Mouse (Mus musculus) ES-Bruce4 (cell line): ENCODE results near the gene Chid1. TPM values are rescaled to one million over a fixed set of nuclear protein-coding genes. Genes with fewer than 3 reads are reported as not detected.

Source experiments
- H3K27ac ChIP-seq: 2 replicates; pipeline ENCODE4 v1.5.1; 2012; ENCODE audit warnings: low read length, inconsistent platforms; ENCODE audit not compliant: insufficient read depth
- H3K27me3 ChIP-seq: 2 replicates; pipeline ENCODE4 v1.6.1; 2012; ENCODE audit warnings: mild to moderate bottlenecking, low read length, inconsistent platforms; ENCODE audit not compliant: control insufficient read depth, poor library complexity, insufficient read depth, severe bottlenecking
- H3K36me3 ChIP-seq: 2 replicates; pipeline ENCODE4 v1.6.1; 2012; ENCODE audit warnings: inconsistent platforms, mild to moderate bottlenecking, low read length, moderate library complexity; ENCODE audit not compliant: control insufficient read depth, poor library complexity, insufficient read depth, severe bottlenecking
- H3K4me1 ChIP-seq: one replicate; pipeline ENCODE4 v1.8.1; 2011; ENCODE audit warnings: low read length; ENCODE audit not compliant: control insufficient read depth, insufficient read depth
- H3K4me3 ChIP-seq: 2 replicates; pipeline ENCODE4 v1.5.1; 2011; ENCODE audit warnings: low read depth, mild to moderate bottlenecking, low read length
- H3K9ac ChIP-seq: 2 replicates; pipeline ENCODE4 v1.6.1; 2012; ENCODE audit warnings: low read depth, mild to moderate bottlenecking, inconsistent platforms; ENCODE audit not compliant: poor library complexity, severe bottlenecking
- H3K9me3 ChIP-seq: replicated peaks from 2 replicates; pipeline ENCODE4 v1.6.1; 2012; ENCODE audit warnings: mild to moderate bottlenecking, low read length, inconsistent platforms; ENCODE audit not compliant: control insufficient read depth, poor library complexity, insufficient read depth, severe bottlenecking
- CTCF ChIP-seq: IDR thresholded peaks from one replicate; pipeline ENCODE4 v1.8.1; 2011; ENCODE audit warnings: low read depth, low read length
- EP300 ChIP-seq: IDR thresholded peaks from 2 replicates; pipeline ENCODE4 v1.6.1; 2011; ENCODE audit warnings: low read depth, low read length; ENCODE audit not compliant: insufficient read depth
- POLR2A ChIP-seq: IDR thresholded peaks from one replicate; pipeline ENCODE4 v1.8.1; 2011; ENCODE audit warnings: low read length; ENCODE audit not compliant: insufficient read depth
- polyA plus RNA-seq: library from polyadenylated mRNA; stranded (reverse); fragments of >200 nt; gene quantifications from 2 replicates; pipeline ENCODE4 v1.2.4, GENCODE M21; 2011; ENCODE audit warnings: low read depth; ENCODE audit not compliant: missing spikeins, insufficient read depth, insufficient read length

Gene Chid1
- polyA plus RNA-seq, 1 experiment = 16.7 TPM

GRCm38 (mm10) chr7:141443828-141444237, 95.8 kb downstream of the Chid1 start, which contains the start of gene Pidd1:
TSS of gene Pidd1 (minus strand) at chr7:141444025.
- H3K4me1 ChIP-seq = no peaks in the 10 kb centered on the region
- H3K9me3 ChIP-seq = no peaks in the 10 kb centered on the region
- peak within 1 kb of the TSS; percentile 90 for H3K9ac ChIP-seq
- H3K36me3 ChIP-seq = peaks cover 37% of the 10 kb centered on the region
- TF ChIP-seq EP300 = no peak
- TF ChIP-seq CTCF = no peak
- no peak for TF ChIP-seq POLR2A
- H3K27ac ChIP-seq = peak within 1 kb of the TSS; percentile 64
- peak within 1 kb of the TSS; percentile 93 for H3K4me3 ChIP-seq
- no peaks in the 10 kb centered on the region for H3K27me3 ChIP-seq

Other genes with a start within 250 kb of the Chid1 start
- gene Drd4, start 247.9 kb downstream of the Chid1 start, polyA plus RNA-seq = 0.21 and 0.65 TPM in 2 replicates
- gene Deaf1, start 212.2 kb downstream of the Chid1 start, polyA plus RNA-seq = 79.2 and 79.4 TPM in 2 replicates
- 7.0 and 8.2 TPM in 2 replicates for gene Tmem80, start 212.1 kb downstream of the Chid1 start, polyA plus RNA-seq
- 39.8 and 46.0 TPM in 2 replicates for gene Eps8l2, start 201.0 kb downstream of the Chid1 start, polyA plus RNA-seq
- gene Taldo1, start 147.7 kb downstream of the Chid1 start, polyA plus RNA-seq = 210 and 226 TPM in 2 replicates
- 36.7 and 45.4 TPM in 2 replicates for gene Gatd1, start 125.7 kb downstream of the Chid1 start, polyA plus RNA-seq
- 1.3 and 2.2 TPM in 2 replicates for gene Cend1, start 110.4 kb downstream of the Chid1 start, polyA plus RNA-seq
- 16.3 and 19.9 TPM in 2 replicates for gene Slc25a22, start 102.0 kb downstream of the Chid1 start, polyA plus RNA-seq
- gene Pidd1, start 95.8 kb downstream of the Chid1 start, polyA plus RNA-seq = 22.1 and 27.6 TPM in 2 replicates
- gene Rplp2, start 92.5 kb downstream of the Chid1 start, polyA plus RNA-seq = 2,328 and 2,759 TPM in 2 replicates
- gene Pnpla2, start 84.7 kb downstream of the Chid1 start, polyA plus RNA-seq = 33.3 and 43.5 TPM in 2 replicates
- gene Cracr2b, start 78.8 kb downstream of the Chid1 start, polyA plus RNA-seq = 13.5 and 14.0 TPM in 2 replicates
- 99.0 and 107 TPM in 2 replicates for gene Cd151, start 72.5 kb downstream of the Chid1 start, polyA plus RNA-seq
- gene Polr2l, start 64.7 kb downstream of the Chid1 start, polyA plus RNA-seq = 12.1 and 15.3 TPM in 2 replicates
- gene Tspan4, start 64.6 kb downstream of the Chid1 start, polyA plus RNA-seq = 37.4 and 39.9 TPM in 2 replicates
- 102 and 108 TPM in 2 replicates for gene Ap2a2, start 22.3 kb upstream of the Chid1 start, polyA plus RNA-seq
- gene Muc6, start 115.5 kb upstream of the Chid1 start, polyA plus RNA-seq = not detected in 2 replicates
- gene Muc2, start 150.5 kb upstream of the Chid1 start, polyA plus RNA-seq = 2.3 TPM in 2 replicates
- not detected in 2 replicates for gene Muc5ac, start 249.1 kb upstream of the Chid1 start, polyA plus RNA-seq